Mouse (Mus musculus): Measurements from ENCODE around the gene Rbm20. TPM values are rescaled to one million over a fixed set of nuclear protein-coding genes. Genes with fewer than 3 reads are reported as not detected.
A peak's percentile ranks its signal among the peaks of the same experiment; 100 is the strongest.

The Rbm20 gene
- polyA plus RNA-seq, 2 experiments = 0.04 to 0.18 TPM

DNA sequence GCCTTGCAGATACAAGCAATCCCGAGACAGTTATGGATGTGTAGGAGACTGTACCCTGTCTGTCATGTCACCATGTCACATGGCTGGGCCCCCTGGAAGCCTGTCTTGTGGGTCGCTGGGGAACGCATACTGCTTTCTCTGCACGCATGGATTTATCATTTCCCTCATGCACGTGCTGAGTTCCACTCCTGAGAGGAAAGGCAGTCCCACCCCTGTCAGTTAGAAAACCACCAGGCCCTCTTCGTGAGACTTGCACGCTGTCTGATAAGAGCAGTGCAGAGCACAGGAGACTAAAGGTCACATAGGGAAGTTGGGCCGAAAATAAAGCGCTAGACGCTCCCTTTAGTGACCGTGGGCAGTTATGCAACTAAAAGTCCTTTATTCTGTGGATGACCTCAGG is 122.8 kb downstream of the Rbm20 start:
- Histone ChIP-seq H3K4me1 (replicated peaks; ENCODE audit: control insufficient read depth in 2 of 2, insufficient read depth in 2 of 2, low read length in 1 of 2) (peaks cover 35 to 42% of the 10 kb centered on the region in 2 experiments), H3K9me3 (ENCODE audit: control insufficient read depth, low read length) (no peaks in the 10 kb centered on the region), H3K4me3 (ENCODE audit: insufficient read depth in 1 of 2, low read depth in 2 of 2, low read length in 2 of 2) (no peak overlapping the region), H3K4me2 (ENCODE audit: low read depth) (peak overlapping the region; percentile 37), H3K27me3 (ENCODE audit: control insufficient read depth, insufficient read depth, low read length) (no peaks in the 10 kb centered on the region), H3K9ac (replicated peaks) (peak overlapping the region; percentile 7; the same call in 1 of the 2 replicates), H3K36me3 (replicated peaks; ENCODE audit: control insufficient read depth, insufficient read depth, low read depth) (no peaks in the 10 kb centered on the region), H3K27ac (peak overlapping the region; percentile 55)
- DNase-seq (ENCODE audit: low read depth in 3 of 3, low spot score in 3 of 3) (peak in 1 of 3 experiments; percentile 52), ATAC-seq (ENCODE audit: insufficient read depth) (peak; percentile 83)
- WGBS (ENCODE audit: insufficient replicate concordance) = 5% methylated on average over 11 of the region's 11 CpGs
- TF ChIP-seq CTCF (IDR thresholded peaks at IDR 0.05; ENCODE audit: low read depth) (no peak), EP300 (IDR thresholded peaks at IDR 0.05; ENCODE audit: low read depth) (peak; percentile 77)

- no peak for DNase-seq (ENCODE audit: low read depth in 3 of 3, low spot score in 3 of 3)
- H3K27ac ChIP-seq = peak overlapping the region; percentile 55
- H3K9me3 ChIP-seq (ENCODE audit: control insufficient read depth, low read length) = no peaks in the 10 kb centered on the region
- TF ChIP-seq CTCF (IDR thresholded peaks at IDR 0.05; ENCODE audit: low read depth) (no peak), EP300 (IDR thresholded peaks at IDR 0.05; ENCODE audit: low read depth) (no peak)
- H3K4me3 ChIP-seq (ENCODE audit: insufficient read depth in 1 of 2, low read depth in 2 of 2, low read length in 2 of 2) = no peak overlapping the region
- H3K27me3 ChIP-seq (ENCODE audit: control insufficient read depth, insufficient read depth, low read length) = no peaks in the 10 kb centered on the region
- peaks cover 35 to 42% of the 10 kb centered on the region in 2 experiments for H3K4me1 ChIP-seq (replicated peaks; ENCODE audit: control insufficient read depth in 2 of 2, insufficient read depth in 2 of 2, low read length in 1 of 2)
- ATAC-seq (ENCODE audit: insufficient read depth) = peak; percentile 27; the same call in 1 of the 2 replicates
- H3K4me2 ChIP-seq (ENCODE audit: low read depth) = peak overlapping the region; percentile 37
- no peaks in the 10 kb centered on the region for H3K36me3 ChIP-seq (replicated peaks; ENCODE audit: control insufficient read depth, insufficient read depth, low read depth)
- H3K9ac ChIP-seq (replicated peaks) = peak overlapping the region; percentile 7; the same call in 1 of the 2 replicates
- WGBS (ENCODE audit: insufficient replicate concordance) = 34% methylated on average over 15 of the region's 15 CpGs
Measured at GRCm38 (mm10) chr19:53800365-53800999, 123.4 kb downstream of the Rbm20 start.

- ATAC-seq (ENCODE audit: insufficient read depth) = no peak
- no peaks in the 10 kb centered on the region for H3K27me3 ChIP-seq (ENCODE audit: control insufficient read depth, insufficient read depth, low read length)
- H3K27ac ChIP-seq = peak overlapping the region; percentile 59
- no peaks in the 10 kb centered on the region for H3K9me3 ChIP-seq (ENCODE audit: control insufficient read depth, low read length)
- H3K4me3 ChIP-seq (ENCODE audit: insufficient read depth in 1 of 2, low read depth in 2 of 2, low read length in 2 of 2) = no peak overlapping the region
- 58% methylated on average over 5 of the region's 5 CpGs for WGBS (ENCODE audit: insufficient replicate concordance)
- peak overlapping the region; percentile 5; the same call in 1 of the 2 replicates for H3K9ac ChIP-seq (replicated peaks)
- peaks cover 35 to 43% of the 10 kb centered on the region in 2 experiments for H3K4me1 ChIP-seq (replicated peaks; ENCODE audit: control insufficient read depth in 2 of 2, insufficient read depth in 2 of 2, low read length in 1 of 2)
- H3K4me2 ChIP-seq (ENCODE audit: low read depth) = peak overlapping the region; percentile 20; the same call in 1 of the 2 replicates
- no peak for DNase-seq (ENCODE audit: low read depth in 3 of 3, low spot score in 3 of 3)
- TF ChIP-seq EP300 (IDR thresholded peaks at IDR 0.05; ENCODE audit: low read depth) (no peak), CTCF (IDR thresholded peaks at IDR 0.05; ENCODE audit: low read depth) (no peak)
- no peaks in the 10 kb centered on the region for H3K36me3 ChIP-seq (replicated peaks; ENCODE audit: control insufficient read depth, insufficient read depth, low read depth)
Measured at GRCm38 (mm10) chr19:53801380-53801779, 124.3 kb downstream of the Rbm20 start.

- WGBS (ENCODE audit: insufficient replicate concordance) = 22% methylated on average over 11 of the region's 11 CpGs
- H3K4me1 ChIP-seq (replicated peaks; ENCODE audit: control insufficient read depth in 2 of 2, insufficient read depth in 2 of 2, low read length in 1 of 2) = peaks cover 35 to 44% of the 10 kb centered on the region in 2 experiments
- DNase-seq (ENCODE audit: low read depth in 3 of 3, low spot score in 3 of 3) = no peak
- no peak overlapping the region for H3K4me3 ChIP-seq (ENCODE audit: insufficient read depth in 1 of 2, low read depth in 2 of 2, low read length in 2 of 2)
- peak overlapping the region; percentile 20 for H3K4me2 ChIP-seq (ENCODE audit: low read depth)
- TF ChIP-seq CTCF (IDR thresholded peaks at IDR 0.05; ENCODE audit: low read depth) (no peak), EP300 (IDR thresholded peaks at IDR 0.05; ENCODE audit: low read depth) (peak; percentile 80)
- peak; percentile 72 for ATAC-seq (ENCODE audit: insufficient read depth)
- H3K27me3 ChIP-seq (ENCODE audit: control insufficient read depth, insufficient read depth, low read length) = no peaks in the 10 kb centered on the region
- peak overlapping the region; percentile 5; the same call in 1 of the 2 replicates for H3K9ac ChIP-seq (replicated peaks)
- H3K27ac ChIP-seq = peak overlapping the region; percentile 59
- no peaks in the 10 kb centered on the region for H3K9me3 ChIP-seq (ENCODE audit: control insufficient read depth, low read length)
- H3K36me3 ChIP-seq (replicated peaks; ENCODE audit: control insufficient read depth, insufficient read depth, low read depth) = no peaks in the 10 kb centered on the region
Measured at GRCm38 (mm10) chr19:53801789-53802683, 124.9 kb downstream of the Rbm20 start.

DNA sequence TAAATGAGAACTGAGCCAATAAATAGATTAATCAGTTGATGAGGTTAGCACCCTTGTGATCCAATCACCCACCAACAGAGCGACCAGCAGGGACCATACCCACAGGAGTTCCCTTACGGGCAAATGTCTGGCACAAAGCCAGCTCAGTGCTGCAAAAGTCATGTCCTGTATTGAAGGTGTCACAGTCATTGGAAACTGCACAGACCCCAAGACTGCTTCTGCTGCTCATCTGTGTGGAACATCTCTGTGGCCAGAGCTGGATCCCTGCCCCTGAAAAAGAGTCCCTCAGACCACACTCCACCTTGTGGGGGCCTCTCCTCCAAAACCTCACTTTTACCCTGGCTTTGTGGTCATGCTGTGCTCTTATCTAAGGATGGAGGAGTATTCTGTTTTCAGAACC is 126.8 kb downstream of the Rbm20 start:
- 36% methylated on average over 2 of the region's 2 CpGs for WGBS (ENCODE audit: insufficient replicate concordance)
- Histone ChIP-seq H3K9me3 (ENCODE audit: control insufficient read depth, low read length) (no peaks in the 10 kb centered on the region), H3K4me3 (ENCODE audit: insufficient read depth in 1 of 2, low read depth in 2 of 2, low read length in 2 of 2) (no peak overlapping the region), H3K27ac (no peak overlapping the region), H3K4me1 (replicated peaks; ENCODE audit: control insufficient read depth in 2 of 2, insufficient read depth in 2 of 2, low read length in 1 of 2) (peaks cover 43 to 57% of the 10 kb centered on the region in 2 experiments), H3K4me2 (ENCODE audit: low read depth) (no peak overlapping the region), H3K9ac (replicated peaks) (no peak overlapping the region), H3K27me3 (ENCODE audit: control insufficient read depth, insufficient read depth, low read length) (no peaks in the 10 kb centered on the region), H3K36me3 (replicated peaks; ENCODE audit: control insufficient read depth, insufficient read depth, low read depth) (no peaks in the 10 kb centered on the region)
- DNase-seq (ENCODE audit: low read depth in 3 of 3, low spot score in 3 of 3) = no peak
- ATAC-seq (ENCODE audit: insufficient read depth) = no peak
- no peak for TF ChIP-seq CTCF (IDR thresholded peaks at IDR 0.05; ENCODE audit: low read depth)
- TF ChIP-seq EP300 (IDR thresholded peaks at IDR 0.05; ENCODE audit: low read depth) = no peak
